Mouse (Mus musculus) midbrain, embryonic 10.5 days (tissue): ENCODE measurements around the gene Ppef2. TPM values are rescaled to one million over a fixed set of nuclear protein-coding genes. Genes with fewer than 3 reads are reported as not detected.

Source experiments
- DNase-seq: peaks from one replicate; pipeline ENCODE4 v3.0.0-alpha.2; 2017; ENCODE audit warnings: low spot score
- H3K27ac ChIP-seq: fragments of 300-500 bp; sonication (generic); replicated peaks from 2 replicates; pipeline ENCODE4 v1.5.1; 2016; ENCODE audit warnings: mild to moderate bottlenecking
- H3K27me3 ChIP-seq: fragments of 300-500 bp; sonication (generic); 2 replicates; pipeline ENCODE4 v1.6.1; 2016; ENCODE audit warnings: low read depth, mild to moderate bottlenecking; ENCODE audit not compliant: poor library complexity, severe bottlenecking
- H3K36me3 ChIP-seq: fragments of 300-500 bp; sonication (generic); 2 replicates; pipeline ENCODE4 v1.6.1; 2016; ENCODE audit warnings: mild to moderate bottlenecking, moderate library complexity
- H3K4me1 ChIP-seq: fragments of 300-500 bp; sonication (generic); 2 replicates; pipeline ENCODE4 v1.6.1; 2016
- H3K4me3 ChIP-seq: fragments of 300-500 bp; sonication (generic); 2 replicates; pipeline ENCODE4 v1.5.1; 2016; ENCODE audit warnings: mild to moderate bottlenecking, moderate library complexity
- H3K9me3 ChIP-seq: fragments of 300-500 bp; sonication (generic); replicated peaks from 2 replicates; pipeline ENCODE4 v1.6.1; 2016; ENCODE audit warnings: mild to moderate bottlenecking
- WGBS: fragments of 180-500 bp; shearing (Covaris S2); methylation state at CpG from one replicate; pipeline ENCODE4 v1.1.7; 2016; 5-methylcytosine and 5-hydroxymethylcytosine counted together
- polyA plus RNA-seq: library from polyadenylated mRNA; unstranded; fragments of >200 nt; fragmentation: Nextera tagmentation; extraction: Ambion mirVana; gene quantifications from 2 replicates; pipeline ENCODE4 v1.2.1, GENCODE M21; 2016

Ppef2 gene
- polyA plus RNA-seq, 1 experiment from 2014 or later: 0.35 TPM

- WGBS: 89% methylated on average over 11 of the region's 11 CpGs
- no peaks in the 10 kb centered on the region for H3K27me3 ChIP-seq
- H3K9me3 ChIP-seq: no peaks in the 10 kb centered on the region
- H3K4me3 ChIP-seq: no peak overlapping the region
- H3K36me3 ChIP-seq: no peaks in the 10 kb centered on the region
- no peaks in the 10 kb centered on the region for H3K4me1 ChIP-seq
- DNase-seq: no peak
- H3K27ac ChIP-seq: no peak overlapping the region
Measured at GRCm38 (mm10) chr5:92230306-92230705, 25.8 kb downstream of the Ppef2 start.

GRCm38 (mm10) chr5:92229514-92229913 lies 26.6 kb downstream of the Ppef2 start:
- Histone ChIP-seq H3K27me3 (no peaks in the 10 kb centered on the region), H3K4me3 (no peak overlapping the region), H3K4me1 (no peaks in the 10 kb centered on the region), H3K9me3 (no peaks in the 10 kb centered on the region), H3K27ac (no peak overlapping the region), H3K36me3 (no peaks in the 10 kb centered on the region)
- no peak for DNase-seq
- WGBS: 96% methylated on average over 3 of the region's 3 CpGs

- Histone ChIP-seq H3K27me3 (no peaks in the 10 kb centered on the region), H3K4me3 (no peak overlapping the region), H3K27ac (no peak overlapping the region), H3K9me3 (no peaks in the 10 kb centered on the region), H3K36me3 (no peaks in the 10 kb centered on the region), H3K4me1 (no peaks in the 10 kb centered on the region)
- WGBS: 32% methylated on average over 10 of the region's 10 CpGs
- no peak for DNase-seq
Measured at GRCm38 (mm10) chr5:92228776-92229175, 27.3 kb downstream of the Ppef2 start.

- Histone ChIP-seq H3K4me1 (no peaks in the 10 kb centered on the region), H3K9me3 (no peaks in the 10 kb centered on the region), H3K27me3 (no peaks in the 10 kb centered on the region), H3K27ac (no peak overlapping the region), H3K4me3 (no peak overlapping the region), H3K36me3 (no peaks in the 10 kb centered on the region)
- 92% methylated on average over 7 of the region's 7 CpGs for WGBS
- DNase-seq: no peak
Measured at GRCm38 (mm10) chr5:92227782-92228181, 28.3 kb downstream of the Ppef2 start.

GRCm38 (mm10) chr5:92220287-92220902 lies 35.7 kb downstream of the Ppef2 start:
- no peak overlapping the region for H3K27ac ChIP-seq
- H3K36me3 ChIP-seq: no peaks in the 10 kb centered on the region
- H3K4me3 ChIP-seq: no peak overlapping the region
- no peaks in the 10 kb centered on the region for H3K9me3 ChIP-seq
- H3K27me3 ChIP-seq: no peaks in the 10 kb centered on the region
- WGBS: 93% methylated on average over 8 of the region's 8 CpGs
- peaks cover 12% of the 10 kb centered on the region for H3K4me1 ChIP-seq
- no peak for DNase-seq

GRCm38 (mm10) chr5:92219826-92220225 lies 36.3 kb downstream of the Ppef2 start:
- Histone ChIP-seq H3K9me3 (no peaks in the 10 kb centered on the region), H3K36me3 (no peaks in the 10 kb centered on the region), H3K4me3 (no peak overlapping the region), H3K27me3 (no peaks in the 10 kb centered on the region), H3K27ac (no peak overlapping the region), H3K4me1 (peaks cover 12% of the 10 kb centered on the region)
- DNase-seq: no peak
- 77% methylated on average over 6 of the region's 6 CpGs for WGBS

- no peaks in the 10 kb centered on the region for H3K27me3 ChIP-seq
- 42% methylated on average over 17 of the region's 17 CpGs for WGBS
- H3K27ac ChIP-seq: peak overlapping the region; percentile 74
- no peaks in the 10 kb centered on the region for H3K9me3 ChIP-seq
- H3K4me3 ChIP-seq: no peak overlapping the region
- H3K4me1 ChIP-seq: peaks cover 12% of the 10 kb centered on the region
- no peaks in the 10 kb centered on the region for H3K36me3 ChIP-seq
- DNase-seq: peak; percentile 36
Measured at GRCm38 (mm10) chr5:92218915-92219793, 36.9 kb downstream of the Ppef2 start.

GRCm38 (mm10) chr5:92215308-92215707 lies 40.8 kb downstream of the Ppef2 start, which contains the start of gene U90926:
Gene U90926, minus strand, starts transcription at chr5:92215408.
- WGBS: 93% methylated on average over 4 of the region's 4 CpGs
- Histone ChIP-seq H3K36me3 (no peaks in the 10 kb centered on the region), H3K4me3 (no peak within 1 kb of the TSS), H3K27me3 (no peaks in the 10 kb centered on the region), H3K9me3 (no peaks in the 10 kb centered on the region), H3K4me1 (peaks cover 12% of the 10 kb centered on the region), H3K27ac (no peak within 1 kb of the TSS)
- DNase-seq: no peak

- DNase-seq: no peak
- WGBS: 85% methylated on average over 4 of the region's 4 CpGs
- Histone ChIP-seq H3K4me1 (no peaks in the 10 kb centered on the region), H3K27me3 (no peaks in the 10 kb centered on the region), H3K4me3 (no peak overlapping the region), H3K36me3 (no peaks in the 10 kb centered on the region), H3K27ac (no peak overlapping the region), H3K9me3 (no peaks in the 10 kb centered on the region)
Measured at GRCm38 (mm10) chr5:92212231-92212630, 43.8 kb downstream of the Ppef2 start.

GRCm38 (mm10) chr5:92210205-92210604 lies 45.9 kb downstream of the Ppef2 start:
- H3K4me3 ChIP-seq: no peak overlapping the region
- H3K4me1 ChIP-seq: no peaks in the 10 kb centered on the region
- DNase-seq: no peak
- H3K27me3 ChIP-seq: no peaks in the 10 kb centered on the region
- 78% methylated on average over 8 of the region's 8 CpGs for WGBS
- H3K27ac ChIP-seq: no peak overlapping the region
- no peaks in the 10 kb centered on the region for H3K9me3 ChIP-seq
- peaks cover 7% of the 10 kb centered on the region; the same call in 1 of the 2 replicates for H3K36me3 ChIP-seq

GRCm38 (mm10) chr5:92206121-92206520 lies 50.0 kb downstream of the Ppef2 start:
- no peak overlapping the region for H3K4me3 ChIP-seq
- no peak for DNase-seq
- H3K9me3 ChIP-seq: no peaks in the 10 kb centered on the region
- H3K27me3 ChIP-seq: no peaks in the 10 kb centered on the region
- no peaks in the 10 kb centered on the region for H3K4me1 ChIP-seq
- H3K27ac ChIP-seq: no peak overlapping the region
- WGBS: 95% methylated on average over 6 of the region's 6 CpGs
- H3K36me3 ChIP-seq: peaks cover 46% of the 10 kb centered on the region

- H3K4me1 ChIP-seq: no peaks in the 10 kb centered on the region
- H3K36me3 ChIP-seq: peaks cover 50% of the 10 kb centered on the region
- no peaks in the 10 kb centered on the region for H3K9me3 ChIP-seq
- DNase-seq: no peak
- H3K27ac ChIP-seq: no peak overlapping the region
- 95% methylated on average over 5 of the region's 5 CpGs for WGBS
- no peak overlapping the region for H3K4me3 ChIP-seq
- H3K27me3 ChIP-seq: no peaks in the 10 kb centered on the region
Measured at GRCm38 (mm10) chr5:92205706-92206105, 50.4 kb downstream of the Ppef2 start.

GRCm38 (mm10) chr5:92205184-92205583 lies 50.9 kb downstream of the Ppef2 start:
- WGBS: 92% methylated on average over 7 of the region's 7 CpGs
- no peak overlapping the region for H3K27ac ChIP-seq
- no peak overlapping the region for H3K4me3 ChIP-seq
- no peaks in the 10 kb centered on the region for H3K9me3 ChIP-seq
- no peak for DNase-seq
- H3K36me3 ChIP-seq: peaks cover 55% of the 10 kb centered on the region
- no peaks in the 10 kb centered on the region for H3K27me3 ChIP-seq
- H3K4me1 ChIP-seq: no peaks in the 10 kb centered on the region
